Mouse (Mus musculus): ENCODE results near the gene Fbxw24. TPM values are rescaled to one million over a fixed set of nuclear protein-coding genes. Genes with fewer than 3 reads are reported as not detected.
"Not testable (repeated sequence)": the region's sequence is repeated elsewhere in the genome, so short reads cannot be mapped to it uniquely, and the experiment has no call there.

The Fbxw24 gene
- not detected in 2 replicates for polyA plus RNA-seq (2014; fragmentation: Nextera tagmentation; extraction: Ambion mirVana)

- H3K4me3 ChIP-seq (ENCODE audit: low read depth, low read length); H3K36me3 ChIP-seq (ENCODE audit: control insufficient read depth, insufficient read depth, low read length); H3K27me3 ChIP-seq (ENCODE audit: control insufficient read depth, insufficient read depth, low read length); H3K9me3 ChIP-seq (ENCODE audit: control insufficient read depth, low read length); H3K27ac ChIP-seq (ENCODE audit: low read depth, low read length); H3K4me2 ChIP-seq (ENCODE audit: low read depth, low read length); H3K4me1 ChIP-seq (ENCODE audit: control insufficient read depth, insufficient read depth, low read length); ATAC-seq (ENCODE audit: low read depth); H3K9ac ChIP-seq (replicated peaks; ENCODE audit: low read depth, low read length): not testable (repeated sequence)
- WGBS = 87% methylated on average over 2 of the region's 2 CpGs
Observed at GRCm38 (mm10) chr9:109625957-109626356, at the start of gene Fbxw24. Fbxw24 (minus strand) TSS chr9:109626057.

- not testable (repeated sequence) for ATAC-seq (ENCODE audit: low read depth); H3K27me3 ChIP-seq (ENCODE audit: control insufficient read depth, insufficient read depth, low read length); H3K4me2 ChIP-seq (ENCODE audit: low read depth, low read length); H3K27ac ChIP-seq (ENCODE audit: low read depth, low read length); H3K4me1 ChIP-seq (ENCODE audit: control insufficient read depth, insufficient read depth, low read length); H3K9ac ChIP-seq (replicated peaks; ENCODE audit: low read depth, low read length); H3K9me3 ChIP-seq (ENCODE audit: control insufficient read depth, low read length); H3K36me3 ChIP-seq (ENCODE audit: control insufficient read depth, insufficient read depth, low read length); H3K4me3 ChIP-seq (ENCODE audit: low read depth, low read length)
- 73% methylated on average over 2 of the region's 2 CpGs for WGBS
Observed at GRCm38 (mm10) chr9:109664552-109664951, 38.7 kb upstream of the Fbxw24 start, which contains the start of gene Fbxw25. Fbxw25 (minus strand) TSS chr9:109664652.

GRCm38 (mm10) chr9:109606837-109607236 lies 19.0 kb downstream of the Fbxw24 start:
- not testable (repeated sequence) for H3K27me3 ChIP-seq (ENCODE audit: control insufficient read depth, insufficient read depth, low read length); H3K4me3 ChIP-seq (ENCODE audit: low read depth, low read length); H3K4me1 ChIP-seq (ENCODE audit: control insufficient read depth, insufficient read depth, low read length); H3K36me3 ChIP-seq (ENCODE audit: control insufficient read depth, insufficient read depth, low read length); H3K9ac ChIP-seq (replicated peaks; ENCODE audit: low read depth, low read length); H3K4me2 ChIP-seq (ENCODE audit: low read depth, low read length); H3K9me3 ChIP-seq (ENCODE audit: control insufficient read depth, low read length); H3K27ac ChIP-seq (ENCODE audit: low read depth, low read length); ATAC-seq (ENCODE audit: low read depth)
- WGBS = 38% methylated on average over 5 of the region's 5 CpGs

- not testable (repeated sequence) for H3K4me2 ChIP-seq (ENCODE audit: low read depth, low read length); H3K27ac ChIP-seq (ENCODE audit: low read depth, low read length); ATAC-seq (ENCODE audit: low read depth); H3K9me3 ChIP-seq (ENCODE audit: control insufficient read depth, low read length); H3K4me3 ChIP-seq (ENCODE audit: low read depth, low read length); H3K36me3 ChIP-seq (ENCODE audit: control insufficient read depth, insufficient read depth, low read length); H3K4me1 ChIP-seq (ENCODE audit: control insufficient read depth, insufficient read depth, low read length); H3K27me3 ChIP-seq (ENCODE audit: control insufficient read depth, insufficient read depth, low read length); H3K9ac ChIP-seq (replicated peaks; ENCODE audit: low read depth, low read length)
- WGBS = 68% methylated on average over 2 of the region's 2 CpGs
Observed at GRCm38 (mm10) chr9:109602128-109602527, 23.7 kb downstream of the Fbxw24 start.

- H3K27ac ChIP-seq (ENCODE audit: low read depth, low read length) = no peak overlapping the region
- H3K4me1 ChIP-seq (ENCODE audit: control insufficient read depth, insufficient read depth, low read length) = no peaks in the 10 kb centered on the region
- no peaks in the 10 kb centered on the region for H3K27me3 ChIP-seq (ENCODE audit: control insufficient read depth, insufficient read depth, low read length)
- H3K9ac ChIP-seq (replicated peaks; ENCODE audit: low read depth, low read length) = no peak overlapping the region
- H3K4me3 ChIP-seq (ENCODE audit: low read depth, low read length) = no peak overlapping the region
- H3K4me2 ChIP-seq (ENCODE audit: low read depth, low read length) = no peak overlapping the region
- H3K36me3 ChIP-seq (ENCODE audit: control insufficient read depth, insufficient read depth, low read length) = no peaks in the 10 kb centered on the region
- no peak for ATAC-seq (ENCODE audit: low read depth)
- H3K9me3 ChIP-seq (ENCODE audit: control insufficient read depth, low read length) = no peaks in the 10 kb centered on the region
Observed at GRCm38 (mm10) chr9:109597226-109597625, 28.6 kb downstream of the Fbxw24 start.

- WGBS = 92% methylated on average over 2 of the region's 2 CpGs
- Histone ChIP-seq H3K27me3 (ENCODE audit: control insufficient read depth, insufficient read depth, low read length) (no peaks in the 10 kb centered on the region), H3K36me3 (ENCODE audit: control insufficient read depth, insufficient read depth, low read length) (no peaks in the 10 kb centered on the region), H3K9ac (replicated peaks; ENCODE audit: low read depth, low read length) (no peak overlapping the region), H3K4me1 (ENCODE audit: control insufficient read depth, insufficient read depth, low read length) (no peaks in the 10 kb centered on the region), H3K4me2 (ENCODE audit: low read depth, low read length) (no peak overlapping the region), H3K4me3 (ENCODE audit: low read depth, low read length) (no peak overlapping the region), H3K27ac (ENCODE audit: low read depth, low read length) (no peak overlapping the region), H3K9me3 (ENCODE audit: control insufficient read depth, low read length) (no peaks in the 10 kb centered on the region)
- no peak for ATAC-seq (ENCODE audit: low read depth)
Observed at GRCm38 (mm10) chr9:109594866-109595265, 31.0 kb downstream of the Fbxw24 start.

- not testable (repeated sequence) for H3K4me2 ChIP-seq (ENCODE audit: low read depth, low read length); H3K4me1 ChIP-seq (ENCODE audit: control insufficient read depth, insufficient read depth, low read length); ATAC-seq (ENCODE audit: low read depth); H3K27me3 ChIP-seq (ENCODE audit: control insufficient read depth, insufficient read depth, low read length); H3K27ac ChIP-seq (ENCODE audit: low read depth, low read length); H3K36me3 ChIP-seq (ENCODE audit: control insufficient read depth, insufficient read depth, low read length); H3K4me3 ChIP-seq (ENCODE audit: low read depth, low read length); H3K9ac ChIP-seq (replicated peaks; ENCODE audit: low read depth, low read length); H3K9me3 ChIP-seq (ENCODE audit: control insufficient read depth, low read length)
- WGBS = 92% methylated on average over 4 of the region's 4 CpGs
Observed at GRCm38 (mm10) chr9:109568162-109568561, 57.7 kb downstream of the Fbxw24 start, which contains the start of gene Fbxw15. Fbxw15 (minus strand) TSS chr9:109568262.

- no peak for ATAC-seq (ENCODE audit: low read depth)
- Histone ChIP-seq H3K27ac (ENCODE audit: low read depth, low read length) (no peak overlapping the region), H3K9ac (replicated peaks; ENCODE audit: low read depth, low read length) (no peak overlapping the region), H3K9me3 (ENCODE audit: control insufficient read depth, low read length) (no peaks in the 10 kb centered on the region), H3K4me3 (ENCODE audit: low read depth, low read length) (no peak overlapping the region), H3K4me2 (ENCODE audit: low read depth, low read length) (no peak overlapping the region), H3K4me1 (ENCODE audit: control insufficient read depth, insufficient read depth, low read length) (no peaks in the 10 kb centered on the region), H3K36me3 (ENCODE audit: control insufficient read depth, insufficient read depth, low read length) (no peaks in the 10 kb centered on the region), H3K27me3 (ENCODE audit: control insufficient read depth, insufficient read depth, low read length) (no peaks in the 10 kb centered on the region)
- 58% methylated on average over 1 of the region's 1 CpGs for WGBS
Observed at GRCm38 (mm10) chr9:109565546-109565945, 60.3 kb downstream of the Fbxw24 start.

- H3K9ac ChIP-seq (replicated peaks; ENCODE audit: low read depth, low read length); H3K9me3 ChIP-seq (ENCODE audit: control insufficient read depth, low read length); H3K27me3 ChIP-seq (ENCODE audit: control insufficient read depth, insufficient read depth, low read length); H3K27ac ChIP-seq (ENCODE audit: low read depth, low read length); ATAC-seq (ENCODE audit: low read depth); H3K4me2 ChIP-seq (ENCODE audit: low read depth, low read length); H3K36me3 ChIP-seq (ENCODE audit: control insufficient read depth, insufficient read depth, low read length); H3K4me3 ChIP-seq (ENCODE audit: low read depth, low read length); H3K4me1 ChIP-seq (ENCODE audit: control insufficient read depth, insufficient read depth, low read length): not testable (repeated sequence)
Observed at GRCm38 (mm10) chr9:109562106-109562505, 63.8 kb downstream of the Fbxw24 start.

GRCm38 (mm10) chr9:109552483-109552882 lies 73.4 kb downstream of the Fbxw24 start:
- Histone ChIP-seq H3K36me3 (ENCODE audit: control insufficient read depth, insufficient read depth, low read length) (no peaks in the 10 kb centered on the region), H3K27me3 (ENCODE audit: control insufficient read depth, insufficient read depth, low read length) (no peaks in the 10 kb centered on the region), H3K27ac (ENCODE audit: low read depth, low read length) (no peak overlapping the region), H3K4me1 (ENCODE audit: control insufficient read depth, insufficient read depth, low read length) (no peaks in the 10 kb centered on the region), H3K9ac (replicated peaks; ENCODE audit: low read depth, low read length) (no peak overlapping the region), H3K4me3 (ENCODE audit: low read depth, low read length) (no peak overlapping the region), H3K4me2 (ENCODE audit: low read depth, low read length) (no peak overlapping the region), H3K9me3 (ENCODE audit: control insufficient read depth, low read length) (no peaks in the 10 kb centered on the region)
- 74% methylated on average over 3 of the region's 3 CpGs for WGBS
- ATAC-seq (ENCODE audit: low read depth) = no peak

Data from neural tube, embryonic 14.5 days (tissue).